Mouse (Mus musculus): ENCODE measurements around the gene Msh4. TPM values are rescaled to one million over a fixed set of nuclear protein-coding genes. Genes with fewer than 3 reads are reported as not detected.

The Msh4 gene
- total and polyA plus RNA-seq, 3 experiments = 0.15 to 0.50 TPM; not detected in 1

GRCm38 (mm10) chr3:153823671-153824515 is 82.0 kb downstream of the Msh4 start:
- H3K4me1 ChIP-seq (ENCODE audit: control insufficient read depth in 1 of 2, insufficient read depth in 2 of 2, low read length in 2 of 2) = peaks cover 5% of the 10 kb centered on the region in 2 experiments; a peak in 3 of 4 replicates
- peaks cover 0 to 4% of the 10 kb centered on the region in 2 experiments; a peak in 2 of 4 replicates for H3K36me3 ChIP-seq (ENCODE audit: control insufficient read depth in 1 of 2, insufficient read depth in 2 of 2, low read length in 2 of 2)
- H3K27ac ChIP-seq (ENCODE audit: control insufficient read depth, low read depth, low read length) = no peak overlapping the region
- H3K9ac ChIP-seq (ENCODE audit: control insufficient read depth, low read depth, low read length, poor library complexity, severe bottlenecking) = no peak overlapping the region
- no peaks in the 10 kb centered on the region for H3K79me2 ChIP-seq (ENCODE audit: control insufficient read depth, insufficient read depth, low read length, poor library complexity)
- H3K4me3 ChIP-seq (ENCODE audit: control insufficient read depth in 1 of 2, insufficient read depth in 1 of 2, low read depth in 2 of 2, low read length in 2 of 2) = no peak overlapping the region
- TF ChIP-seq SIN3A (IDR thresholded peaks at IDR 0.05; ENCODE audit: low read length) (no peak), RCOR1 (IDR thresholded peaks at IDR 0.05; ENCODE audit: low read depth, low read length) (no peak), KAT2A (conservative IDR thresholded peaks at IDR 0.05; ENCODE audit: low read depth, low read length) (no peak), MAX (IDR thresholded peaks at IDR 0.05; ENCODE audit: low read length) (no peak), NRF1 (IDR thresholded peaks at IDR 0.05; ENCODE audit: insufficient read depth, low read depth, low read length, poor library complexity, severe bottlenecking) (no peak), CTCF (IDR thresholded peaks at IDR 0.05 in 2 of 3, conservative IDR thresholded peaks at IDR 0.05 in 1 of 3; ENCODE audit: control insufficient read depth in 1 of 3, insufficient read depth in 1 of 3, low read depth in 2 of 3, low read length in 3 of 3, poor library complexity in 1 of 3, severe bottlenecking in 1 of 3) (no peak), E2F4 (IDR thresholded peaks at IDR 0.05; ENCODE audit: borderline replicate concordance, low read depth, low read length) (no peak), MAFK (IDR thresholded peaks at IDR 0.05; ENCODE audit: borderline replicate concordance, low read depth, low read length) (no peak), ELF1 (IDR thresholded peaks at IDR 0.05; ENCODE audit: low read depth, low read length) (no peak), BHLHE40 (IDR thresholded peaks at IDR 0.05; ENCODE audit: borderline replicate concordance, low read depth, low read length) (no peak), NELFE (IDR thresholded peaks at IDR 0.05; ENCODE audit: low read depth, low read length) (no peak), ZMIZ1 (IDR thresholded peaks at IDR 0.05; ENCODE audit: low read depth, low read length) (no peak), ZC3H11A (IDR thresholded peaks at IDR 0.05; ENCODE audit: low read depth, low read length) (no peak)
- no peak for DNase-seq (ENCODE audit: low read depth, low spot score)
- H3K9me3 ChIP-seq (replicated peaks; ENCODE audit: insufficient read depth, low read length) = no peaks in the 10 kb centered on the region
- no peaks in the 10 kb centered on the region for H3K27me3 ChIP-seq (ENCODE audit: control insufficient read depth in 1 of 2, insufficient read depth in 2 of 2, low read length in 2 of 2)

- no peaks in the 10 kb centered on the region for H3K27me3 ChIP-seq (ENCODE audit: control insufficient read depth in 1 of 2, insufficient read depth in 2 of 2, low read length in 2 of 2)
- no peaks in the 10 kb centered on the region for H3K9me3 ChIP-seq (replicated peaks; ENCODE audit: insufficient read depth, low read length)
- no peak overlapping the region for H3K9ac ChIP-seq (ENCODE audit: control insufficient read depth, low read depth, low read length, poor library complexity, severe bottlenecking)
- no peak for DNase-seq (ENCODE audit: low read depth, low spot score)
- no peaks in the 10 kb centered on the region for H3K79me2 ChIP-seq (ENCODE audit: control insufficient read depth, insufficient read depth, low read length, poor library complexity)
- H3K36me3 ChIP-seq (ENCODE audit: control insufficient read depth in 1 of 2, insufficient read depth in 2 of 2, low read length in 2 of 2) = peaks cover 0 to 7% of the 10 kb centered on the region in 2 experiments; a peak in 2 of 4 replicates
- no peak overlapping the region for H3K4me3 ChIP-seq (ENCODE audit: control insufficient read depth in 1 of 2, insufficient read depth in 1 of 2, low read depth in 2 of 2, low read length in 2 of 2)
- TF ChIP-seq MXI1 (IDR thresholded peaks at IDR 0.05; ENCODE audit: low read depth, low read length) (no peak), NRF1 (IDR thresholded peaks at IDR 0.05; ENCODE audit: insufficient read depth, low read depth, low read length, poor library complexity, severe bottlenecking) (no peak), USF1 (IDR thresholded peaks at IDR 0.05; ENCODE audit: low read depth, low read length) (no peak), JUND (IDR thresholded peaks at IDR 0.05; ENCODE audit: low read depth, low read length) (no peak), SIN3A (IDR thresholded peaks at IDR 0.05; ENCODE audit: low read length) (no peak), TCF12 (IDR thresholded peaks at IDR 0.05; ENCODE audit: low read depth, low read length) (no peak), ZMIZ1 (IDR thresholded peaks at IDR 0.05; ENCODE audit: low read depth, low read length) (no peak), MAZ (IDR thresholded peaks at IDR 0.05; ENCODE audit: low read depth, low read length) (no peak), HCFC1 (IDR thresholded peaks at IDR 0.05; ENCODE audit: low read depth, low read length) (no peak), KAT2A (conservative IDR thresholded peaks at IDR 0.05; ENCODE audit: low read depth, low read length) (no peak), RAD21 (IDR thresholded peaks at IDR 0.05; ENCODE audit: low read depth, low read length) (no peak), MAFK (IDR thresholded peaks at IDR 0.05; ENCODE audit: borderline replicate concordance, low read depth, low read length) (no peak), ZKSCAN1 (IDR thresholded peaks at IDR 0.05; ENCODE audit: low read depth, low read length) (no peak), GABPA (IDR thresholded peaks at IDR 0.05; ENCODE audit: low read depth, low read length) (no peak), ZNF384 (IDR thresholded peaks at IDR 0.05; ENCODE audit: low read depth, low read length) (no peak)
- H3K27ac ChIP-seq (ENCODE audit: control insufficient read depth, low read depth, low read length) = no peak overlapping the region
- peaks cover 0 to 10% of the 10 kb centered on the region in 2 experiments; a peak in 3 of 4 replicates for H3K4me1 ChIP-seq (ENCODE audit: control insufficient read depth in 1 of 2, insufficient read depth in 2 of 2, low read length in 2 of 2)
Measured at GRCm38 (mm10) chr3:153819438-153819837, 86.5 kb downstream of the Msh4 start.
